Mouse (Mus musculus): Measurements from ENCODE around the gene Slc26a3.

GRCm38 (mm10) chr12:31369656-31370055 is 21.0 kb upstream of the Slc26a3 start:
- peak; percentile 27 for TF ChIP-seq CTCF (IDR thresholded peaks at IDR 0.05; ENCODE audit: low read depth)
- TF ChIP-seq EP300 (IDR thresholded peaks at IDR 0.05; ENCODE audit: low read depth) = no peak
